Mouse (Mus musculus) heart, postnatal 14 days (tissue): ENCODE results near the gene Gm42420. TPM values are rescaled to one million over a fixed set of nuclear protein-coding genes. Genes with fewer than 3 reads are reported as not detected.
A peak's percentile ranks its signal among the peaks of the same experiment; 100 is the strongest.

Experiments
- DNase-seq, 2 experiments: peaks; one replicate each; pipeline ENCODE4 v3.0.0; 2021 to 2022
- intact Hi-C: fragments of 180-260 bp; cut with DNase I; formaldehyde crosslinking; loops from one replicate; pipeline ENCODE4 v1.15.1; 2025
- total RNA-seq, 2 experiments: library from RNA; stranded (reverse); gene quantifications; 2 replicates each; pipeline ENCODE4 v1.2.3; 2021

The Gm42420 gene
- total RNA-seq, 2 experiments from 2014 or later, result 0.79 TPM; not detected in 1

GRCm38 (mm10) chr6:39570426-39570825, 15.1 kb upstream of the Gm42420 start:
- intact Hi-C loops, result no loop called here

GRCm38 (mm10) chr6:39573791-39574554, 11.6 kb upstream of the Gm42420 start, which contains the start of gene Adck2:
TSS of gene Adck2 (plus strand) at chr6:39573873.
- DNase-seq, result peak; percentile 77 to 79
- intact Hi-C loops, result no loop called here

More at GRCm38 (mm10) chr6:39570426-39570825, 15.1 kb upstream of the Gm42420 start:
- no peak for DNase-seq

GRCm38 (mm10) chr6:39574555-39574869, 11.0 kb upstream of the Gm42420 start:
- DNase-seq, result peak; percentile 16 to 48
- intact Hi-C loops, result no loop called here

- no peak for DNase-seq
- intact Hi-C loops, result no loop called here
Measured at GRCm38 (mm10) chr6:39574951-39575350, 10.6 kb upstream of the Gm42420 start.

- intact Hi-C loops, result no loop called here
Measured at GRCm38 (mm10) chr6:39579552-39579951, 6.0 kb upstream of the Gm42420 start.

GRCm38 (mm10) chr6:39580558-39580957, 5.0 kb upstream of the Gm42420 start:
- DNase-seq, result no peak
- intact Hi-C loops, result no loop called here

More at GRCm38 (mm10) chr6:39579552-39579951, 6.0 kb upstream of the Gm42420 start:
- DNase-seq, result no peak

- no peak for DNase-seq
- intact Hi-C loops, result no loop called here
Measured at GRCm38 (mm10) chr6:39581087-39581784, 4.3 kb upstream of the Gm42420 start.

GRCm38 (mm10) chr6:39591481-39591880, 5.9 kb downstream of the Gm42420 start:
- no peak for DNase-seq
- intact Hi-C loops, result loop anchor here (5.0 to 10.0 kb wide), 2 partner anchors 136 to 193 kb away; partner anchors contain the start of gene Braf

GRCm38 (mm10) chr6:39592401-39593214, 7.1 kb downstream of the Gm42420 start, which contains the start of gene Ndufb2:
TSS of gene Ndufb2 (plus strand) at chr6:39592574.
- intact Hi-C loops, result loop anchor here (5.0 to 10.0 kb wide), 2 partner anchors 135 to 192 kb away; partner anchors contain the start of gene Braf
- peak; percentile 93 to 95 for DNase-seq

GRCm38 (mm10) chr6:39600851-39601250, 15.3 kb downstream of the Gm42420 start:
- no peak for DNase-seq
- intact Hi-C loops, result no loop called here

- no peak for DNase-seq
- intact Hi-C loops, result no loop called here
Measured at GRCm38 (mm10) chr6:39601828-39602227, 16.3 kb downstream of the Gm42420 start.

- intact Hi-C loops, result no loop called here
- no peak for DNase-seq
Measured at GRCm38 (mm10) chr6:39604565-39604964, 19.0 kb downstream of the Gm42420 start.

GRCm38 (mm10) chr6:39606056-39606455, 20.5 kb downstream of the Gm42420 start:
- DNase-seq, result no peak
- intact Hi-C loops, result no loop called here

GRCm38 (mm10) chr6:39606862-39607261, 21.3 kb downstream of the Gm42420 start:
- intact Hi-C loops, result no loop called here
- no peak for DNase-seq

GRCm38 (mm10) chr6:39607365-39607764, 21.8 kb downstream of the Gm42420 start:
- intact Hi-C loops, result no loop called here
- DNase-seq, result no peak

GRCm38 (mm10) chr6:39610207-39610606, 24.7 kb downstream of the Gm42420 start:
- DNase-seq, result no peak
- intact Hi-C loops, result no loop called here

- no peak for DNase-seq
- intact Hi-C loops, result no loop called here
Measured at GRCm38 (mm10) chr6:39611296-39611695, 25.7 kb downstream of the Gm42420 start.
